Mouse (Mus musculus) granulocyte monocyte progenitor cell, adult 5-6 weeks (primary cell): Measurements from ENCODE around the gene Spred2. TPM values are rescaled to one million over a fixed set of nuclear protein-coding genes. Genes with fewer than 3 reads are reported as not detected.

Experiments
- ATAC-seq: replicated peaks from 2 replicates; pipeline ENCODE4 v1.8.0; 2016; ENCODE audit warnings: mild to moderate bottlenecking, moderate TSS enrichment, inconsistent platforms; ENCODE audit not compliant: poor library complexity, severe bottlenecking
- total RNA-seq, 2 experiments: library from RNA; stranded (forward) in 1 of 2; stranded (reverse) in 1 of 2; fragments of 200-712, 200-1000 nt in 1 of 2; fragments of >200 nt in 1 of 2; fragmentation: Nextera tagmentation in 1 of 2; gene quantifications; 2 replicates each; pipeline ENCODE4 v1.2.3; 2014 to 2017

The Spred2 gene
- total RNA-seq, 2 experiments from 2014 or later: 6.8 to 19.4 TPM

DNA sequence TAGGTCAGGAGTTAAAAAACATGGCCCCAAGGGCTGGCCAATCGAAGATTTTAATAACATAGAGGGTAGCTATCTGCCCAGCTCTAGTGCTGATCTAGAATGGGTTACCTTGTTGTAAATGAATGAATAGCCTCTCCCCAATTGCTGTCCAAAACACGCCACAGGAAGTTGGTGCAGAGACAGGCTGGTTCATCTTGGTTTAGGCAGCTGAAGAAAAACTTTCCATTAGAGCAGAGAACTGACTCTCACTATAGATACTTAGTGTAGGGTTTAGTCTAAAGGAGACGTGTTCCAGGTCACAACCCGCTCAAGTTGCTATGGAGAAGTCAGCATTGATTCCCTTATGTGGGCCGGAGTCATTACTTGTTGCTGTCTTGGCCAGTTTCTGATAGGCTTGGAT lies 25.6 kb downstream of the Spred2 start:
- no peak for ATAC-seq

DNA sequence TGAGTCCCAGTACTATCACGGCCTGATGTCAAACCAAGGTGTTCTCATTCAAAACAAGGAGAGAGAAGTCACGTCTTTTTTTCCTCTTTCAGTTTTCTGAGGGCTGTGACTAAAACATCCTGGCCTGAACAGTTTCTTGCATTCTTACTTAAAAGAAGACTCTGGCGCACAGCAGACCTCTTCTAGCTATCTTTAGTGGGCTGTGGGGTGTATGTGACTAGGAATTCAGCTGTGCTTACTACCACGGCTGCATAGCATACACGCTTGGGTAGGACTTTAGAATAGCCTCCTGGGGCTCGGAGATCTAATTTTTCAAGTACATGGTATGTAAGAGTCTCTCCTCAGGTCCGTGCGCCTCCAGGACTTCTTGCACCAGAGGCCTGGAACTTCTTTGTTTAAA lies 26.0 kb downstream of the Spred2 start:
- no peak for ATAC-seq

DNA sequence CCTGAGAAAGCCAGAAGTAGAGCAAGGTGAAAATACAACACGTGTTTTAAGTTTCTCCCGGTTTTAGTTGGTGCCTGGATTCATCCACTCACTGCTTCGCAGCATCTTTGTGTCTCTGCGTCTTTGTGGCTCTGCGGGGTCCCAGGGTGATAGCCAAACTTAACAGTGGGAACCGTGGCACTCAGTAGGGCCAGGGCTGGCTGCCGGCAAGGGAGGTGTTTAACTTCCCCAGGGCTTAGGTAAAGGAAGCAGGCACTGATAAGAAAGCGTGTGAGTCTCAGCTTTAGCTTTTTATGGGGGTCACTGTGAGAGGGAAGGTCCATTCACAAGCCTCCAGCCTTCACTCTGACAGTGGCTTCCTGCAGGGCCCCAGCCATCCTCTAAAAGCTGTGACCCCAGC lies 28.8 kb downstream of the Spred2 start:
- no peak for ATAC-seq

DNA sequence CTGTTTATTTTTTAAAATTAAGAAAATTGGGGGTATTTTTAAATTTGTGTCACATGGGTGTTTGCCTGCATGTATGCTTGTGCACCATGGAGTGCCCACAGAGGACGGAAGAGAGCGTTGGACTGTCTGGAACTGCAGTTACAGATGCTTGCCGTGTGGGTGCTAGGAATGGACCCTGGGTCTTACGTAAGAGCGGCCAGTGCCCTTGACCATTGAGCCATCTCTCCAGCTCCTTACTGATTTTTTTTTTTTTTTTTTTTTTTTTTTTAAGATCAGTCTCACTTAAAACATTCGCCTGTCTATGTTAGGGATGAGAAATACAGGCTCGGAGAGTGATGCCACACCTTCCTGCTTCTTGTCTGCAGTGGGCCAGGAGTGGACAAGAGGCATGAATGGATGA lies 29.7 kb downstream of the Spred2 start:
- ATAC-seq: no peak

DNA sequence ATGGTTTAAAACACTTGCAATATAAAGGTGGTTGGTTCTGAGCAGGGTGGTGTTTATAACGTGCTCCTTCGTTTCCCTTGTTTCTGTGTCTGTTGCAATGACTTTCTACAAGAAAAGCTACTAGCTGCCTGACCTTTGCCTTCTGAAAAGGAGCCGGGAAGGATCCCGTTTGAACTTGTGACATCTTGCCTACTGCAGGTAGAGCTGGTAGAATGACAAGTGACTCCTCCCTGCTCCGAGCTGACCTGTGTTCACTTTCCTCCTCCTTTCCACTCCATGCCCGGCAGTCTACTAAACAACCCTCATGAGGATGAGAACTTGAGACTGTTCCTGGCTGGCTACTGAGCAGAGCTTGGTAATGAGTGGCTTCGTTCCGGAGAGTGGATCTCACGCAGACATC lies 30.9 kb downstream of the Spred2 start:
- ATAC-seq: no peak

DNA sequence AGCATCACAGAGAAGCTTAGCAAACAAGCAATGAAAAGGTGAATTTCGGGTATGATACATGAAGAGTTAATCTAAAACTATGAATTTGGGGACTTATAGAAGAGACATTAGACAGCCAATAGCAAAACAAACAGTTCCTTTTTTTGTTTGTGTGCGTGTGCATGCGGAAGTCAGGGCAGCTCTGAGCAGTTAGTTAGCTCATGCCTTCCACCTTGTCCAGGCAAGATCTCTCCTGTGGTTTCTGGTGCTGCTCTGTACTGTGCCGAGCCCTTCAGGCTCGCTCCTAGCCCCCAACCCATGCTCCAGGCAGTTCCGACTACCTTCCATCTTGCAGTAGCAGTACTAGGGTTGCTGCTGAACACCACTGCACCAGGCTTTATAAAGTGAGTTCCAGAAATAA lies 31.5 kb downstream of the Spred2 start:
- ATAC-seq: peak; percentile 88

DNA sequence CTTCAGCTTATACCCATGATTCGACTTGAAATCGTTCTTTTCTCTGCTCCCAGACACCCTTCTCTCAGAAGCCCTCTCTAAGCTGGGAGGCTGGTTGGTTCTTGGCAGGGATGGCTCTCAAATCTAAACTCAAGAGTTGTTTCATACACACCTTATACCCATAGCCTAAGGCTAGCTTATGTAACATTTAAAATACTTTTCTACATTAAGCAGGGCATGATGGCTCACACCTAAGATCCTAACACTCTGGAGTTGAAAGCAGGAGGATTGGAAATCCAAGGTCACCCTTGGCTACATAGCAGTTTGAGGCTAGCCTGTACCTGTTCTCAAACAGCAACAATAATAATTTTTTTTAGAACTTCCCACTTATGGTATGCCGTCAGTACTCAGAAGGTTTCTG lies 34.8 kb downstream of the Spred2 start:
- no peak for ATAC-seq

DNA sequence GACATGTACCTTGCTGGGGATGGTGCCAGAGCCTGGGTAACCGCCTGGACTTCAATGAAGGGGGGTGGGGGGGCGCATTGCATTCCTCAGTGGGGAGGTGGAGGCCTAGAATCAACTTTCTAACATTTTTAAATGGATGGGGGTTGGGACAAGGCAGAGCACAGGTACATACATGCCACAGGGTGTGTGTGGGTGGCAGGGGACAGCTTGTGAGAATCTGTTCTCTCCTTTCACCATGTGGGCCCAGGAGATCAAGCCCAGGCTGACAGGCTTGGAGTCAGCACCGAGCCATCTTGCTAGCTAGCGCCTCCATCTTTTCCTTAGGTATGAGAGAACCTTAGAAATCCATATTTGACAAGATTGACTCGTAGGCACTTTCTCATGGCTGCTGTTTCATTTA lies 35.7 kb downstream of the Spred2 start:
- no peak for ATAC-seq

DNA sequence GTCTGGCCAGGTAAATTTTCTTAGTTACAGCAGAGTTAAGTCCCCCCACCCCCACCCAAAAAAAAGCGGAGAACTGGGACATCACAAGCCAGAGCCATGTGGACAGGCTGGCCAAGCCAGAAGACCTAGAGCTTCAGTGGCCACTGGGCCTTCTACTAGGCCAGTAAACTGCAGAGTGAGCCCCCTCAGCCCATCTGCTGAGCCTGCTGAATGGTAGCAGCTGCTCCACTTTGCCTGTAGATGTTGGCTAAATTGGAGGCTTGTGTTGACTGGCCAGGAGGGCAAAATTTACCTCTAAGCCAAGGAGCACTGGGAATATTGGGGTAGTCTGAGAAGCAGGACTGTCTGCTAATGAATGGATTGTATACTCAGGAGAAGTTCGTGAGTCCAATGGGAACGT lies 36.4 kb downstream of the Spred2 start:
- no peak for ATAC-seq

DNA sequence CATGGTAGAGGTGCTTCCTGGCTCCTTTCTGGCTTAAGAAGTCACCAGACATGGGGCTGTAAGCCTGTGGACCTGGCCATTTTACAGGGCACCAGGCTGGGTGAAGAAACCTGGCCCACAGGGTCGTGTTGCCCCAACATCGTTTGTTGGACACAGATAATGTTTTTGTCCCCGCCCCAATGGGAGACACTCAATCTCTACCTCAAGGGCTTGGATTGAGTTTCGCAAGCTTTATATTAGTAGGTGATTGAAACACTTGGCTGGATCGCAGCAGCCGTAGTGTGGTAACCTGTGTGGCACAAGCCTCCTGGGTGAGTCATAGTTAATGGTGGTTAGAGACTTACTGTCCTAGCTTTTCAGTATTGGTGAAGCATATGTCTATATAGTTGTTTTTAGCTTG lies 36.9 kb downstream of the Spred2 start:
- ATAC-seq: peak; percentile 85

DNA sequence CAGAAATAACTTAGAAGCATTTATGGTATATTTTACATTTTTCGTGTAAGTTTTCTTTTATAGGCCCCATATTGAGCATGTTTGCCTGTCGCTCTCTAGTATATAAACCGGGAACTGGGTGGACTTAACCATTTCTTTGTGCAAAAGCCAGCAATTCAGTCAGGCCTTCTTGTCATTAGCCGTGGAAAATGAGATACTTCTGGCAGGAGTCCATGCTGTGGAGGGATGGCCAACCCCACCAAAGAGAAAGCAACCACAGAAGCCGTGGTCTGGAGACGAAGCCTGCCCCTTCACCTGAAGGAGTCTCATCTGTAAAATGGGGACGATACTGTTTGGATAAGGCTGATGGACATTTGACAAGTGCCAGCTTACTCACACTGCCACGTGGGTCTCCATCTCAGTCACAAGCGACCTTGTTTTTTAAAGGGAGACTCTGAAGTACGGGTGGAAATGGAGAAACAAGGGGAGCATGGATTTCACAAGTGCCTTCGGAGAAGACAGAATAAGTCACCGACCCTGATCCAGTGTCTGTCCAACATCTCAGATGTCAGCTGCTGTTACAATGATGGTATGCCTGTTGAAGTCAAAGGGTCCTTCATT lies 37.7 kb downstream of the Spred2 start:
- no peak for ATAC-seq

DNA sequence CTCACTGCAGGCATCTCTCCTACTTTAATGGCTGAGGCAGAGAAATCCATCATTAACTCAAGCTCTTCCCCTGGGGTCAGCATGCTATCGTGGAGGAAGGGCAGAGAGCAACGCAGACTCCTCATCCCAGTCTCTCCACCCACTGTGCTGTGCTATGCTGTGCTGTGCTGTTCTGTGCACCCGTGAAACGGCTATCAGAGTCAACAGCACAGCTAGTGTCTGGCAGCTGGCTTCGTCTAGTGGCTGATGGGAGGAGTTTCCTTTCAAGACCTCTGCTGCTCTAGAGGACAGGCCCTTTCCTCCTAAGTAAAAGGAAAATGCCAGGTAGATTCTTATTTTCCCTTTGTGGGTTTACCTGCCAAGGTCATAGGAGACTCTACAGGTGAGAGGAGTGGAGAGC lies 38.6 kb downstream of the Spred2 start:
- ATAC-seq: no peak

DNA sequence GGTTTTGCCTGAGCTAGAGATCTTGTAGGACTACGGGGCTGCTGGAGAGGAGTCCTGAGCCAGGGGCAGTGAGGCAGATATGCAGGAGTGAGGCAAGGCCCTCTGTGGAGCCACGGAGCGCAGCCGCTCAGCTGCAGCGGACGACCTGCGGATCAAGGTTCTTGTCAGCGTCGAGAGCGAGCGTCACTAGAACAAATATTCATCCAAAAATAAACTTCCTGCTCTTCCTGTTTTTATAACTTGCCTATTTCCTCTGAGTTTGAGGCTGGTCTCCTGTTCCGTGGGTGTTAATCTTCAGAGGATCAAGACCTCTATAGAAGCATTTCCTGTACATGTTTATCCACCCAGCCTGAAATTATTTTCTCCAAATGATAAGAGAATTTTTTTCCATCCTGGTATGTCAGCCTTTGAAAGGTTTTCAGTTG lies 39.6 kb downstream of the Spred2 start:
- ATAC-seq: peak; percentile 15; the same call in 1 of the 2 replicates

DNA sequence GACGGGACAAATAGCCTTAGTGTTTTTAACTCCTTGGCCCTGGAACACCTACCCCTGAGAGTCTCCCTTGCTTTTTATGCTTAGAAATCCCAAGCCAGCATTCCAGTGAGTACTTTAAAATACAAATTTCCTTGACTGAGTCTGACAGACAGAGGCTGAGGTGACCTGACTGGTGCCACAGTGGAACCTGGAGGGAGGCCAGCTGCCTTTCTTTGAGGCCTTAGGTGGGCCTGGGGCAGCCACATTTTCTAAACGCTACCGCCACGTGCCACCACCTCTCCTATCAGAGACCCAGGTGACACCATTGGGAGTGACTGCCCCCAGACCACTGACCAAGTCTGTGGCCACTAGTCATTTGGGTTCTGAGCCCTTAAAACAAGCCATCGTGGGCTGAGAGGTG lies 40.2 kb downstream of the Spred2 start:
- no peak for ATAC-seq

DNA sequence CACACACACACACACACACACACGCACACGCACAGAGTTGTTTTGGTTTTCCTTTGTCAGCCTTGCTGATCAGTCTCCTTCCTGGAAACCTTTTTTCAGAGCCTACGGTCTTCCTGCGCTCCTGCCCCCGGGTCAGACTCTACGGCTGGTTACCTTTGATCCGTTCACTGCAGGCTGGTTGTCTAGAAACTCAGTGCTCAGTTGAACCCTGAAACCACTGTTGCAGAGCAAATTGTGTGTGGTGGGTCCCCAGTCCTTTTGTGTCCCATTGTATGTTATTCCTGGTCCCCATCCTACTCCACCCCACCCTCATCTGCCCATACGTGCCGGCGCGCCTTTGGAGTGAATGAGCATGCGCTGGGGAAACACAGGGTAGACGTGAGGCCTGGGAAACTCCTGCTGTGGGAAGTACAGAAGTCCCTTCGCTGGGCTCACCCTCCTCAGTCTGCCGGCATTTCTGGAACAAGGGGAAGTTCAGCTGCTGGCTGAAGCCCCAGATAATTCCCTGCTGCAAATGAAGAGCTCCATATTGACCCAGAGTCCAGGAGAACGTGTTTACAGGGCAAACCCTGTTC lies 40.9 kb downstream of the Spred2 start:
- ATAC-seq: no peak

DNA sequence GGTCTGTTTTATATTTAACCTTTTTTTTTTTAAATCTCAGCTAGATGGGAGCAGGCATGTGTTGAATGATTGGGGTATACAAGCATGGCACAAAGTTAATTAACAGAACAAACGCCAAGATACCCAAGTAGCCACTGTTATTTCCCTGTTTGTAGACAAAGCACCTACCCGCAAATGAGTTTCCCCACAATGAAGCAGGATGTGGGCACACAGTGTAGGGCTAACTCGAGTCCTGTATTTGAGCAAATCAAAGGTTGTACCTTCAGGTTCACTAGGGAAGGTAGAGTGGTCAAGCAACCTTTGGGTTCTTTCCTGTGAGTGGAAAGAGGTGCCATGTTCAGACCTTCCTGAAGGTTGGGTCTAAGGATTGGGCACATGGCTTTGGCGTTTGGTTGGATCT lies 41.5 kb downstream of the Spred2 start:
- ATAC-seq: peak; percentile 17; the same call in 1 of the 2 replicates

DNA sequence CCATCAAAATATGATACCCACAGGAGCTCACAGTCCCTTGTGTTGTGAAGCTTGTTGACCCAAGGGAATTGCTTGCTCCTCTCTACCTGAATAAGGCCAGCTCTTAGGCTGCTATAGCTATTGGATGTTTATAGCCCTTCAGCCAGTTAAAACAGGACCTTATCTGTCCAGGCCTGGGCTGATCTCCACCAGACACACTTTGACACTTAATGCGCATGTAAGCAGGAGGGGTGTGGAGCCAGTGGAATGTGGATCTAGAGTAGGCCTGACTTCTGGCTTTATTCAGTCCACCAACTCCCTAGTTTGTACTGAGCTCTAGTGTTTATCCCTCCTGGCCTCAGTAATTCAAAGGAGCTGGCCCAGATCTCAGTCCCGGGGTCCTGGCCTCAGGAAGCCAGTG lies 42.1 kb downstream of the Spred2 start:
- no peak for ATAC-seq

DNA sequence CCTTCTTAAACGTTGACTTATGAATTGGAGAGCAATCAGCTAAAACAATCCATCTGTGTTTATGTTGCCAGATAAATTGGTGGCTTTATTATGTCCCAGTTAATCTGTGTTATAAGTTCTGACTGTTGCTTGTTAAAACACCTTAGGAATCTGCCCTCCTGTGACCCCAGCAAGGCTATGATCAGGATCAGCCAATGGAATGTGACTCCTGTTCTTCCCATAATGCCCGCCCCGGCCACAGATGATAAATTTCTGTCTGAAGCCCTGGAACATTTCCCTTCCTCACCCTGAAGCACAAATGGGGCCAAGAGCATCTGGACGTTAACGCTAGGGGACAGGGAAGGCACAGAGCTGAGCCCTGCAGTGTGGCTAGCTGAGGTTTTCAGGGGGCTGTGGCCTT lies 45.4 kb downstream of the Spred2 start:
- ATAC-seq: no peak

DNA sequence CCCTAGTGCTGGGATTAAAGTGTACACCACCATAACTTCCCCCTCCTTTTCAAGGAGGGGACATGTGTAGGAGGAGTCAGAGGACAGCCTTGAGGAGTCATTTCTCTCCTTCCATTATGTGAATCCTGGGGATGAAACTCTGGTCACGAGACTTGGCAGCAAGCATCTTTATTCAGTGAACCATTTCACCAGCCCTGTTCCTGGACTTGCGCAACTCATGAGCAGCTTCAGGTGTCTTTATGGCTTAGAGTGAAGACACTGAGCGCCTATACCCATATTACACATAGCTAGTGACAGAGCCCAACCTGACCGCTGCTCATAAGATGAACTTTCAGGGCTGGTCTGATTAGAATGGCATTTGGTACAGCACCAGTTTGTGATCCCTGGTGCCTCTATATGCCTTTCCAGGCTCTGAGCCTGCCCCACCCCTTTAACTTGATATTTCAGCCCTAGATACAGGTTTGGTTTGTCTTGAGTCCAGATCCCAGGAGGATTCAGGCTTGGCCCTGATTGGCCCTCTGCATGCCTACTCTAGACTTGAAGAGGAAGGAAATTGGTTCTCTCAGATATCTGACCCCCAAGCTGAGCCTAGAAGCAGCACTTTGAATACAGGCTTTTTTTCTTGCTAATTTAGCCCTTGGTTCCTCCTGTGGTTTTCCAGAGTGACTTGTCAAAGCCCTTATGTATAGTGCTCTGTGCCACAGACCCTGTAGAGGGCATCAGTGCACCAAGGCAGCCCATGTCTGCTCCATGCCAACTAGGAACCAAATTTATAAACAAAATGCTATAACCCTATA lies 48.0 kb downstream of the Spred2 start:
- peak; percentile 84 for ATAC-seq

DNA sequence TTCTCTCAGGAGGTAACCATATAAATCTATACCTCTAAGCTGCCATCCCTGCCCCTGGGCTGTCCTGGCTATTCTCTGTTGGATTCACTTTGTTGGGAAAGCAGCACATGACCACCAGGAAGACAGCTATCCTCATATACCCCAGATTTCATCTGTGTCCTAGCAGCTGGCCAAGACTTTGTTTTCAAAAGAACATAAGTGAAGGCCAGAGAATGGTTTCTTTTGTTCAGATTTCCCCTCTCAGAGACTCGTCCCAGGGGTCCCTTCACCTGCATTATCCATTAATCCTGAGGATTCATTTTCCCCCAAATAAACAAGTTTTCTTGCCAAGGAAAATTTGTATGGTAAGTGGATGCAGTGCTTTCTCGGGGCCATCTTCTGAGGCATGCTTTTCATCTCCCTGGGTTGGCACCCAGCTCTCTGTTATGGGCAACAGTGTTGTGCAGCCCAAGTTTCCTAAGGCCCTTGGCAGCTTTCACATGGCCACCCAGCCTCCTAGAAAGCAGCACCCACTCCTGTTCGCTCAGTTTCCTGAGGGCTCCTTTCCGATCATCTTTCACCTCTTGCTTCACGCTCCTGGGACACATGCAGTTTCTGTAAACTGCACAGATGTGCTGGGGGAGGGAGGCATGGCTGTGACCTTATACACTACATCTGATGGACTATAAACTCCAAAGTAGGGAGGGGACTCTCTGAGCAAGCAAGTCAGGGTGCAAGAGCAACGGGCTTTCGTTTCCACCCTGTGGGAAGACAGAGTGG lies 49.0 kb downstream of the Spred2 start:
- ATAC-seq: no peak

DNA sequence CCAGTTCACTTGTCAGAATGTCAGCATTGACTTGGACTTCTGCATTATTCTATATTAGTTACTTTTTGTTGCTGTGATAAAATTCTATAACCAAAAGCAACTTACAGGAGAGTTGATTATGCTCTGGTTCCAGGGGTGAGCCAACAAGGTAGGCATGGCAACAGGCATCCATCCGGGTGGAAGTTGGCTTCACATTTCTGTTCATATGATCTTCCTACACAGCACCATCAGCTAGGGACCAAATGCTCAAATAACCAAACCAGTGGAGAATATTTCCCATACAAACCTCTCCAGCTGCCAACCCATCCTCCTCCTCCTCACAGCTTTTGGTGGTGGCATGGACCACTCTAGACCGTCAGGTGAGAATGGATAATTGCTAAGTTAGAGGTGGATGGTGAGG lies 51.9 kb downstream of the Spred2 start:
- no peak for ATAC-seq
